Mouse (Mus musculus) kidney, postnatal 0 days (tissue): ENCODE data around the gene Stx17. TPM values are rescaled to one million over a fixed set of nuclear protein-coding genes. Genes with fewer than 3 reads are reported as not detected.
A peak's percentile ranks its signal among the peaks of the same experiment; 100 is the strongest.

Experiments
- ATAC-seq: fragments of 200-750 bp; cut with Nextera tagmentation; replicated peaks from 2 replicates; pipeline ENCODE4 v1.8.0; 2017; ENCODE audit warnings: low read depth, moderate number of reproducible peaks, moderate TSS enrichment, moderate library complexity; ENCODE audit not compliant: low FRiP score
- DNase-seq: peaks from one replicate; pipeline ENCODE4 v3.0.0-alpha.2; 2016; ENCODE audit warnings: low spot score
- H3K27ac ChIP-seq: fragments of 300-500 bp; sonication (generic); 2 replicates; pipeline ENCODE4 v1.5.1; 2014; ENCODE audit warnings: mild to moderate bottlenecking
- H3K27me3 ChIP-seq: fragments of 300-500 bp; sonication (generic); 2 replicates; pipeline ENCODE4 v1.6.1; 2014; ENCODE audit warnings: low read length, mixed read lengths; ENCODE audit not compliant: insufficient read depth
- H3K36me3 ChIP-seq: fragments of 300-500 bp; sonication (generic); 2 replicates; pipeline ENCODE4 v1.6.1; 2014; ENCODE audit warnings: low read length, mixed read lengths; ENCODE audit not compliant: insufficient read depth
- H3K4me1 ChIP-seq: fragments of 300-500 bp; sonication (generic); replicated peaks from 2 replicates; pipeline ENCODE4 v1.6.1; 2014; ENCODE audit warnings: antibody characterized with exemption, low read length, mixed read lengths; ENCODE audit not compliant: insufficient read depth
- H3K4me2 ChIP-seq: fragments of 300-500 bp; sonication (generic); 2 replicates; pipeline ENCODE4 v1.6.1; 2014; ENCODE audit warnings: mild to moderate bottlenecking, low read length, moderate library complexity, mixed read lengths
- H3K4me3 ChIP-seq: fragments of 300-500 bp; sonication (generic); replicated peaks from 2 replicates; pipeline ENCODE4 v1.5.1; 2014; ENCODE audit warnings: low read depth, low read length
- H3K9ac ChIP-seq: fragments of 300-500 bp; sonication (generic); 2 replicates; pipeline ENCODE4 v1.6.1; 2014; ENCODE audit warnings: low read depth, low read length
- H3K9me3 ChIP-seq: fragments of 300-500 bp; sonication (generic); replicated peaks from 2 replicates; pipeline ENCODE4 v1.6.1; 2016; ENCODE audit warnings: low read length, inconsistent platforms, mixed read lengths
- CTCF ChIP-seq: IDR thresholded peaks from 2 replicates; pipeline ENCODE4 v1.5.1; 2016; ENCODE audit warnings: antibody characterized with exemption, low read depth, mild to moderate bottlenecking, moderate library complexity
- WGBS: fragments of 180-500 bp; shearing (Covaris S2); extraction: QIAGEN DNeasy Blood & Tissue Kit; methylation state at CpG from one replicate; pipeline ENCODE4 v1.1.7; 2014; 5-methylcytosine and 5-hydroxymethylcytosine counted together
- polyA plus RNA-seq: library from polyadenylated mRNA; unstranded; fragments of >200 nt; fragmentation: Nextera tagmentation; extraction: Ambion mirVana; gene quantifications from 2 replicates; pipeline ENCODE4 v1.2.1, GENCODE M21; 2015

Gene Stx17
- polyA plus RNA-seq: 20.4 and 21.8 TPM in 2 replicates

DNA sequence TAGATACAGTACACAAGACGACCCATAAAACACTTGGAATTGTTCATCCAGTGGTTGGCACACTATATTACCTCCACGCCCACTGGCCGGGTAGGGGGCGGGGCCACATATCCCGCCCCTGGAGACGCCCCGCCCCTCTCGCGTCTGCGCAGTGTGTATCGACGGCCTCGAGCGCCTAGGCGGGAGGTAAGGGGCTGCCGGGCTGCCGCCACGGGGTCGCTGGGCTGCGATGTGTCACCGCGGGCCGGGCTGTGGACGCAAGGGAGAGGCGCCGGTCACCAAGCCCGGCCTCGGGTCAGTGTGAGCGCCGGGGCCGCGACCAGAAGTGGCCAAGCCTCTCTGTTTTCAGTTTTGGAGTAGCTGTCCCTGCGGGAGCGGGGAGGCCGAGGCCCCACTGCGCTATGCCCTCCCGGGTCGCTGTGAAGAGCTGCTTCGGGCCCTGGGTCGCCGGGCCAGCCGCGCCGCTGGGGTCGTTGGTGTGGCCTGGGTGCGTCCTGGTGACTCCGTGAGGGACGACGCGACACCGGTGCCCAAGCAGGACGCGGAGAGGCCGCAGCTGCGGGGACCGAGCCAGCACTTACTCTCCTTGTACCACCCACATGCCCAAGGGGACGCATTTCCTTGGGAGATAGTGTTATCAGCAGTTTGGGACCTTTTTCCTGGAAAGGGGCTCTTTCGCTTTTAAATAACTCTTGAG, at the start of gene Stx17:
Gene Stx17, plus strand, starts transcription at position 143 of the 697 bp plus-strand sequence.
- Histone ChIP-seq H3K9me3 (no peaks in the 10 kb centered on the region), H3K4me2 (peak within 1 kb of the TSS; percentile 82), H3K27me3 (no peaks in the 10 kb centered on the region), H3K4me3 (peak within 1 kb of the TSS; percentile 58), H3K36me3 (no peaks in the 10 kb centered on the region), H3K27ac (0 out of 2 replicates have a peak within 1 kb of the TSS, but pooled peaks have one; percentile 28), H3K9ac (peak within 1 kb of the TSS; percentile 72), H3K4me1 (0 out of 2 replicates have a peak, but pooled peaks cover 5% of the 10 kb centered on the region)
- peak; percentile 99 for ATAC-seq
- WGBS: under 1% methylated on average over 58 of the region's 58 CpGs
- peak; percentile 87 for DNase-seq
- TF ChIP-seq CTCF: no peak

DNA sequence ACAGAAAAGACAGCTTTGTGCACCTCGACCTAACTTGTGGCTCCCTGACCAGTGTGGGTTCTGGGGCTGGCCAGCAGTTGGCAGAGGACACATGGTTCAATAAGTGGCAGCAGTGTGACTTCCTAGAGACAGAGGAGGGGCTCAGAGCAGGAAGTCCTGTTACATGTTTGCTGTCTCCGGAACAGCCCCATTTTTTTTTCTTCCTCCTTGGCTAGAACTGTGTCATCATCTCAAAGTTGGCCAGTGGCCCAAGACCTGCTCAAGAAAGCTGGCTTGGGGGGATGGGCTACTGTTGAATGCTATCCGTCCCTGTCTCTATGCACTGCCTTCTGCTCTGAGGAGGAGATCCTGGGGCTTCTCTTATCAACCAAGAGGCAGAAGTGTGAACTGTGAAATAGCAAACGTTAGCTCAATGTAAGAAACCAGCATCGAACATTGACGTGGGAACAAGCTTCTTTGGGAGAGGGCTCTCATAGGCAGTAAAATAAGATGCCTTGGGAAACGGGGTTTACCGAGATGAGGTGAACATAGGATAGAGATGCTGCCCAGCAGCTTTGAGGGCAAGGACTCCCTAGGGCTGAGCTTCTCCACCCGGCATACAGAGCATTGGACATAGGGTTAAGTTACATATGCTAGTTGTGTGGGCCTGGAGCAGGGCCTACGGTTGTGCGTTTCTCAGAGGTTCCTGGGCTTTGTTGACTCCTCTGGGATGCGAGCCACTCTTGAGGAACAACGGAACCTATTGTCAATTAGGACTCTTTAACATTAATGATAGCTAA, 47.8 kb upstream of the Stx17 start:
- TF ChIP-seq CTCF: no peak
- Histone ChIP-seq H3K27me3 (no peaks in the 10 kb centered on the region), H3K4me1 (no peaks in the 10 kb centered on the region), H3K4me2 (no peak overlapping the region), H3K9me3 (no peaks in the 10 kb centered on the region), H3K4me3 (no peak overlapping the region), H3K27ac (no peak overlapping the region), H3K9ac (no peak overlapping the region), H3K36me3 (no peaks in the 10 kb centered on the region)
- DNase-seq: peak; percentile 45
- no peak; the same call in 1 of the 2 replicates for ATAC-seq
- WGBS: 61% methylated on average over 13 of the region's 13 CpGs

DNA sequence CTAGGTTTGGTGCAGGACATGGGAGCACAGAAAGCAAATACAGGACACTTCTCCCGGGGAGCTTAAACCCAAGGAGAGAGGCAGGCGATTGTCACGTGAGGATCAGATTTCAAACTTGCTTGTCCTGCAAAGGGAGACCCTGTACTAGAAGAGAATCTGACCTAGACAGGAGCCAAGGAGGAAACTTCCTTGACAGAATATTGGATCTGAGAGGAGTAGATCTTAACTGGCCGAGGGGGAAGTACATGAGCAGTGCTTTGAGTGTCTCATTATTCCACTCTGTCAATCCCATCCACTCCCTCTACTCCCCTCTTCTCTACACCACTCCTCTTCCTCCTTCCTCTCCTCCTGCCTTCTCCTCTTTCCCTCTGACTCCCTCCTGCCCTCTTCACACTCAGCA, 46.5 kb upstream of the Stx17 start:
- Histone ChIP-seq H3K4me1 (no peaks in the 10 kb centered on the region), H3K4me2 (no peak overlapping the region), H3K4me3 (no peak overlapping the region), H3K9me3 (no peaks in the 10 kb centered on the region), H3K27ac (no peak overlapping the region), H3K9ac (no peak overlapping the region), H3K36me3 (no peaks in the 10 kb centered on the region), H3K27me3 (no peaks in the 10 kb centered on the region)
- no peak for TF ChIP-seq CTCF
- ATAC-seq (no peak), DNase-seq (peak; percentile 56)
- WGBS: 6% methylated on average over 4 of the region's 4 CpGs

DNA sequence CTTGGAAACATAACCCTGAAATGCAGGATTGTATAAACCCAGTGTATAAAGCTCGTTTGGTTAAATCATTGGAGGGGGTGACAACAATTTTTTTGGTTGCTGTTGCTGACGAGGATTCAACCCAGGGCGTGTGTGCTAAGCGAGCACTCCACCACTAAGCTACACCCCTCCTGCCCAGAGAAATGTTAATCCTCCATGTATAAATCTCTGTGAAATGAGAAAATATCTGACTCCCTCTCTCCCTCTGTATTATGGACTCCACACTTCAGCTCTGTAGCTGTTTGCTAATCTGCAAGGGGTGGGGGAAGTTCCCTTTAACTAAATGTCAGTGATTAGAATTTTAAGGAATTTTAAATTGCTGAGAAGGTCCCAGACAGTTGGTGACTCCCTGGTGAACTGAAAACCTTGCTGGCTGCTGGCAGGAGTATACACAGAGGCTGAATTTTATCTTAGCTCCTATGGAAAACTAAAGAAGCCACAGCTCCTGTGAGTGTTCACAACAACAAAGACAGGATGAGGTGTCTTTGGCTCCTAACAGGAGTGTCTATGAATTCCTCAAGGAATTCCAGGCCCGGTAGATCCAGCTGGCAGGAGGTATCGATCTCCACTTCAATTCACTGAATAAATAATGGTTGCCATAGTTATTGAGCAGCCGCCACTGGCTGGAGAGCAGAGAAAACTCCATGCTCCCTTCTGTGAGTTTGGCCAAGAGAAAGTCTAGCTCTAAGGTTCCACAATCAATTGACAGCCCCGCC, 45.3 kb upstream of the Stx17 start:
- Histone ChIP-seq H3K36me3 (no peaks in the 10 kb centered on the region), H3K4me1 (no peaks in the 10 kb centered on the region), H3K4me3 (no peak overlapping the region), H3K4me2 (no peak overlapping the region), H3K27ac (no peak overlapping the region), H3K27me3 (no peaks in the 10 kb centered on the region), H3K9ac (no peak overlapping the region), H3K9me3 (no peaks in the 10 kb centered on the region)
- no peak for ATAC-seq
- no peak for DNase-seq
- WGBS: 50% methylated on average over 8 of the region's 8 CpGs
- no peak for TF ChIP-seq CTCF

DNA sequence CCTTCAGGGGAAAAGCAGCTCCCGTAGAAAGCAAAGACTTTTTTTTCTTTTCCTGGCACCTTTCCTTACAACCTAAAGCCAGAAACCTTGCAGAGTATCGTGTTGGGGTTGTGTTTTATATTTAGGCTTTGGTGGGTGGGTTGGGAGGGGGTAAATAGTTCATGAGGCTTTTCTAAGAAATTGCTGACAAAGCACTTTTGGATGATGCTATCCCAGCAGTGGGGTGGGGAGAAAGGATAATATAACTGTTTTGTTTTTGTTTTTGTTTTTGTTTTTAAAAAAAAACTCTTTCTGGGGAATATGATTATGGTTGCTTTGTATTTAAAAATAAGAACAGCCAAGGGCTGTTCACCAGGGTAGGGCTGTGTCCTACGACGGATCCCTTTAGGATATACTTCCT, 41.3 kb upstream of the Stx17 start:
- H3K4me1 ChIP-seq: no peaks in the 10 kb centered on the region
- no peaks in the 10 kb centered on the region for H3K9me3 ChIP-seq
- ATAC-seq (no peak), DNase-seq (no peak)
- no peak for TF ChIP-seq CTCF
- no peaks in the 10 kb centered on the region for H3K36me3 ChIP-seq
- whole genome bisulfite sequencing: 85% methylated on average over 4 of the region's 4 CpGs
- no peak overlapping the region for H3K9ac ChIP-seq
- H3K27ac ChIP-seq: no peak overlapping the region
- no peaks in the 10 kb centered on the region for H3K27me3 ChIP-seq
- H3K4me3 ChIP-seq: no peak overlapping the region
- H3K4me2 ChIP-seq: no peak overlapping the region

- WGBS: 73% methylated on average over 6 of the region's 6 CpGs
- Histone ChIP-seq H3K4me2 (no peak overlapping the region), H3K9ac (no peak overlapping the region), H3K9me3 (no peaks in the 10 kb centered on the region), H3K36me3 (no peaks in the 10 kb centered on the region), H3K4me3 (no peak overlapping the region), H3K27ac (no peak overlapping the region), H3K27me3 (no peaks in the 10 kb centered on the region), H3K4me1 (no peaks in the 10 kb centered on the region)
- no peak for ATAC-seq
- no peak for DNase-seq
- no peak for TF ChIP-seq CTCF
Measured at GRCm38 (mm10) chr4:48086609-48087008, 38.1 kb upstream of the Stx17 start.
